Mouse (Mus musculus) telencephalon, adult 2 months (tissue): ENCODE measurements around the gene Alk.

Experiments used
- DNase-seq: peaks from one replicate; pipeline ENCODE4 v3.0.0-alpha.2; 2011; ENCODE audit warnings: low read depth, low spot score

Alk gene

GRCm38 (mm10) chr17:72399331-72400059 is 204.9 kb downstream of the Alk start:
- no peak for DNase-seq

DNA sequence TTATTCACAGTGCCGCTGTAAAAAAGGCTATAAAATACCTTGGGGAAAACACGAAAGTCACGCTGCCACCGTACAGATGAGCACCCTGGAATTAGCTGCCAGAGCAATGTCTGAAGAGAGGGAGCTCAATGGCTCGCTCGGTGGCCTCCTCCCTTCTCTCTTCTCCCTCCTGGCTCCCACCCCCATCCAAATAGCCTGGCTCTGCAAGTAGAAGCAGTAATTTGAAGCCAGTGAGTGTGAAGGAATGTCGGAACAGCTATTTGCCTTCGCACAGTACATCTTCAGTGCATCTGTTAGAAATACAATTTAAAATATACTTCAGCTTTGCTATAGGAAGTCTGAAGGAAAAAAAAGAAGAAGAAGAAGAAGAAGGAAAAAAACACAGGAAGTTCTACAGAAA is 208.5 kb downstream of the Alk start:
- no peak for DNase-seq

GRCm38 (mm10) chr17:72368991-72369390 is 235.4 kb downstream of the Alk start:
- no peak for DNase-seq

GRCm38 (mm10) chr17:72362811-72363496 is 241.5 kb downstream of the Alk start:
- DNase-seq = peak; percentile 5

- no peak for DNase-seq
These were observed 242.5 kb downstream of the Alk start for GRCm38 (mm10) chr17:72361961-72362360.

DNA sequence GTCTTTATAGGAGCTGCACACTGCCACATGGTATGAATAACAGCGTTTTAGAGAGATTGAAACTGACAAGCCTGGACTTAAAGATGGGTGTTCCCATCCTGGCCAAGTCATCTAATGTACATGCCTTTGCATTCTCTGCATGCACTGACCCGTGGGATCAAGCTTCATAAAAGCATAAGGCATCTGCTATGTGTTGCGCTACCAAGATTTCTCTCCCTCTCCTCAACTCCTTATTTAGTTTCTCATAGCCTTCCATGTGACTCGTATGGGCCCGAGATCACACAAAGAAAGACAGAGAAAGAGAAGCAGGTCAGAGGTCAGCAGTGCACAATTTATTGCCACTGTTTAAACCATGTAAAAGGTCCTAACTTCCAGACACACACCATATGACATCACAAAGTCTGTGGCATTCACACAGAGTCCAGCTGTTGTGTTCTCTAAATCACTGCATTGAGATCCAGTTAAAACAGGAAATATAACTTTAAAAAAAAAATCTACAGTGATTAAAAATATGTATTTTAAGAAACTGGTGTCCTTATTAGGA is 247.6 kb downstream of the Alk start:
- DNase-seq = no peak

GRCm38 (mm10) chr17:72339437-72339836 is 265.0 kb downstream of the Alk start:
- no peak for DNase-seq

- no peak for DNase-seq
These were observed 271.5 kb downstream of the Alk start for GRCm38 (mm10) chr17:72332909-72333308.

- no peak for DNase-seq
These were observed 278.5 kb downstream of the Alk start for GRCm38 (mm10) chr17:72325941-72326340.

DNA sequence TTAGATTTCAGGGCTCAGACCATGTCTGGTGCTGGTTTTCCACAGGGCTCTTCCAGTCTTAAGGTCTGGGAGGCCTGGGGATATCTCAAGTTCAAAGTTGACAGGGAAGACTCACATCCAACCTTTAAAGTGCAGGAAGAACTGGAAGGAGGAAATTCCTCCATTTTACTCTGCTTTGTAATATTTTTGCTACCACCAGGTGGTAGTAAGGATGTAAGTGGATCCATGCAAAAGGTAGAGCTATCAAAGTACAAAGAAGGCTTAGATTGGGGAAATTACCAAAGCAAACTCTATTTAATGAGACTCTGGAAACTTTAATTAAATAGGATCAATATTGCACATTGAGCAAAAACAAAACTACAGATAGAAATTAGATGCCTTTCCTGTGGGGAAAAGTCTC is 284.9 kb downstream of the Alk start:
- DNase-seq = no peak

- DNase-seq = no peak
These were observed 304.8 kb downstream of the Alk start for GRCm38 (mm10) chr17:72299651-72300050.

GRCm38 (mm10) chr17:72296349-72296748 is 308.1 kb downstream of the Alk start:
- no peak for DNase-seq

GRCm38 (mm10) chr17:72293267-72293580 is 311.2 kb downstream of the Alk start:
- DNase-seq = no peak

DNA sequence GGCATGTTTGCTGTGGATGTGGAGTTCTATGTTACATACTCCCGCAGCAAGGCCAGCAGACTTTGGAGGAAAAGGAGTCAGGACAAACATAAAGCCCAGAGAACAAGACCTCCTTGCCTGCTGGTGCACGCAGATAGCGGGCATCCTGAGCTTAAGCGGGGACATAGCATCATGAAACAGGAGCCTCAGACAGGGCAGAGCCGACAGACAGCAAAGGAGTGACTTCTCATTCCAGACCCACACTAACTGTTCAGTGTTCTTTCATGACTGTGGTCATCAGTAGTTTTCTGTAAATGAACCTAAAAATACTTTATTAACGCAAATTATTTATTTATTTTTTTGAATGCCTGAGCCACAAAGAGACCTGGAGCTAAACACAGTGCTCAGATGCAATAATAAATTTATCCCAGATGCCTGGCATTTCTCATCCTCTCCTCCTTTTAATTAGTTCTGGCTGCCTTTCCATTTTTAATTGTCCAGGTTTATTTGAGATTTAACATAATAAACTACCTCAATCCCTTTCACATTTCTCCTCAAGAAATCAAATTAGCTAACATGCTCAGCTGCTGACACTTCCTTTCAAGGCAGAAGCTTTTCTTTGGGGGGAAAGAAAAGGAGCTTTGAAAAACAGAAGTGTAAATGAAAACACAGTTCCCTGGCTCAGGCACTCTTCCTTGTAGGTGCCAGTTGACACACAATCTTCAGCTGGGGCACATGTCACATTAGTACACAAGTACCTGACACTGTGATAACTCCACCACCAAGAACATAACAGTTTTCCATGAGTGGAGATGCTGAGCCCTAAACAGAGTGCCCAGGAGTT is 311.8 kb downstream of the Alk start:
- DNase-seq = no peak

DNA sequence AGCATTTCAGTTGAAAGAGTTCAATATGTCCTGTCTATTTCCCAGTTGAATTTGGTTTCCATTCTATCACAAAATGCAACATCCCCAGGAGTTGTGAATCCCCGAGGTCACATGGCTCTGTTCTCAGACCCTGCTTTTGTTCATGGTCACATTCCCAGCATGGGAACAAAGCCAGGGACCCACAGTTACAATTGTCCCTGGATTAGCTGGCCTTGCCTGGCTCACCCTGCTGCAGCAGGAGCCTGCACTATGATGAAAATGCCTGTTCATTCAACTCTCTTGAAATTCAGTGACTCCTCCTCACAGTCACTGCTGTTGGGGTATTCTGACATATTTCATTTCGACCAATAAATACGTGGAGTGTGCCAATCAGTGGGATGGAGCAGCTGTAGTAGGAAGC is 318.5 kb downstream of the Alk start:
- no peak for DNase-seq

DNA sequence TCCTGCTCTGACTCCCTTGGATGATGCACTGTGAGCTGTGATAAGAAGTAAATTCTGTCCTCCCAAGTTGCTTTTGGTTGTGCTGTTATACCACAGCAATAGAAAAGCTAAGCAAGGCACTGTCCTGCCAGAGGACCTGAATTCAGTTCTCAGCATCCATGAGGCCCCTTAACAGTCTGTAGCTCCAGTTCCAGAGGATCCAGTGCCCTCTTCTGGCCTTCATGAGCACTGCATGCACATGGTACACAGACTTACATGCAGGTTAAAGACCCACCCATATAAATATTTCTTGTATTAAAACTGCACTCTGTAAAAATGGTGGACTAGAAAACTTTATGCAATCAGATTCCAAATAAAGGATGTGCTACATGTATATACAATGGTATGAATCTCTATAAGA is 326.1 kb downstream of the Alk start:
- no peak for DNase-seq

DNA sequence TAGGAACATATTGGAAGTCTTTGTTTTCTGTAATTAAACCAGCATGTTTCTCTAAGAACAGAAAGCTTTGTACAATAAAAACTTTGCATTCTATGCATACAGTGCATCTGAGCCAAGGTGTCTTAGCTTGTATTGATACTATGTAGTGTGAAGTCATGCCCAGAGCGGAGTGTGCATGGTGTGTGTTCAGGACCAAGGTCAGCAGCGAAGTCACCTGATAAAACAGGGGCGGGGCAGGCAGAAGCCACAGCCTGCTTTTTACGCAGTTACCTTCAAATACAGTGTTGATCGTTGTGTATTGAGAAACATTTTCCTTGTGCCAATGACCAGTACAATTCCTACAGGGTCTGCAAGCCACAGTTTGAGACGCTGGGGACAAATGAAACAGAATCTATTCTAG is 327.6 kb downstream of the Alk start:
- no peak for DNase-seq

DNA sequence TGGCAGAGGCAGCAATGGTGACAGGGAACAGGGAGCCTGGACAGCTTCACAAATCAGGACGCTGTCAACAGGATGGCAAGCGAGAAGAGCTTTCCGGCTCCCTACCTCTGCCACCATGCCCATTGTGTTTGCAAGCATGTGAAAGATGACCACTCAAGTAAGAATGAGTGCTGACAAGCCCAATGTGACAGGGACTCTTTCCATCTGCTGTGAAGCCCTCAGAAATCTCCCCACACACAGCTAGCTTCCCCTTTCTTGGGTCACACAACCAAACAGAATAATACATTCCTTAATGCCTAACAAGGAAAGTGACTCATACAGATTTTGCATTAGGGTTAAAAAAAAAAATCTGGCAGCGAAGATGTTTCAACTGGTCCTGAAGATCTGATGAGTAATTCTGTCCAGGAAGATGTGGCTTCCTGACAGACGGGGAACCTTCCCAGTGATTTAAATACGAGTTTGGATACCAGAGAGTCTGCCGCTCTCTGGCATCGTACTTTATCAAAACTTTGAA is 329.0 kb downstream of the Alk start:
- DNase-seq = peak; percentile 4

- DNase-seq = no peak
These were observed 330.2 kb downstream of the Alk start for GRCm38 (mm10) chr17:72274205-72274604.

GRCm38 (mm10) chr17:72271640-72272039 is 332.8 kb downstream of the Alk start:
- no peak for DNase-seq

DNA sequence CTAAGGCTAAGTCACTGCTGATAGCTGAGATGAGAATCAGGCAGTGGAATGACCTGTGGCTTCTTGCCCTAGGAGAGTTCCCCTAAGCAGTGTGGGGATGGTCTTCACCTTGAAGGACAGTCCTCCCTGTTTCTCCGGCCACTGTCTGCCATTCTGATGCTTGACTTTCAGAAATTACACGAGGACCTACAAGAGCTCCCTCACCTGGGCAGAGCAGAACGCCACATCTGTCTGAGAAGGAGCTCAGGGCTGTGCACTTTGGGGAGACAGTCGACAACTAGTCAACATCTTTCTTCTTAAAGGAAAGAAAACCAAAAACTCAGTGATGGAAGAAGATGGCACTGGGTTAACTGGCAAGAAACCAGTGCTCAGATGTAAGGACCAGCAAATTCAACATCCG is 335.9 kb downstream of the Alk start:
- DNase-seq = no peak
